Mouse (Mus musculus): Measurements from ENCODE around the gene Oas1a. TPM values are rescaled to one million over a fixed set of nuclear protein-coding genes. Genes with fewer than 3 reads are reported as not detected.
A peak's percentile ranks its signal among the peaks of the same experiment; 100 is the strongest.
"Not testable (repeated sequence)": the region's sequence is repeated elsewhere in the genome, so short reads cannot be mapped to it uniquely, and the experiment has no call there.

Oas1a gene
- polyA plus RNA-seq, 1 experiment, result 1.6 TPM

DNA sequence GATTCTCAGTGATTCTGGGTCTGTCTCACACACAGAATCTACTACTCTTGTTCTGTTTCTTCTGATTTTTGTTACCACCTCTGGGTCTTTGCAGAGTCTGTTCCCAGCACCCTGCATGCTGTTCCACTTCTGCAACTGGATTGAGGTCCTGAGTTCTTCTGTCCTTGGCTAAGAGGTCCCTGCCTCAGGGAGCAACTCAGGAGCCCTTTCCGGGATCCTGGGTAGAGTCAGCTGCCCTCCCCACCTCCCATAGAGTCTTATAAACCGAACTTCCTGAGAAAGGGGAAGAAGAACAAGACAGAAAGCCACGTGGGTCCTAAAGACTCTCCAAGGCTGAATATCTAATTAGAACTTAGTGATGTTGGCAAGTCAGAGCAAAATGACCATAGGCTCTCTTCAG is 16.3 kb downstream of the Oas1a start:
- 38% methylated on average over 3 of the region's 3 CpGs for WGBS
- TF ChIP-seq POLR2A (IDR thresholded peaks at IDR 0.05; ENCODE audit: borderline replicate concordance, insufficient read depth, low read length) (no peak), CTCF (IDR thresholded peaks at IDR 0.05; ENCODE audit: borderline replicate concordance, insufficient read depth, low read depth, low read length) (no peak)
- peaks cover 3% of the 10 kb centered on the region; the same call in 1 of the 2 replicates for H3K4me1 ChIP-seq (ENCODE audit: control insufficient read depth, insufficient read depth, low read length)
- no peaks in the 10 kb centered on the region for H3K27me3 ChIP-seq (ENCODE audit: control insufficient read depth, insufficient read depth, low read length)
- H3K27ac ChIP-seq (ENCODE audit: insufficient read depth, low read length), result no peak overlapping the region
- H3K4me3 ChIP-seq (replicated peaks; ENCODE audit: insufficient read depth, low read depth, low read length), result no peak overlapping the region
- no peak for DNase-seq

DNA sequence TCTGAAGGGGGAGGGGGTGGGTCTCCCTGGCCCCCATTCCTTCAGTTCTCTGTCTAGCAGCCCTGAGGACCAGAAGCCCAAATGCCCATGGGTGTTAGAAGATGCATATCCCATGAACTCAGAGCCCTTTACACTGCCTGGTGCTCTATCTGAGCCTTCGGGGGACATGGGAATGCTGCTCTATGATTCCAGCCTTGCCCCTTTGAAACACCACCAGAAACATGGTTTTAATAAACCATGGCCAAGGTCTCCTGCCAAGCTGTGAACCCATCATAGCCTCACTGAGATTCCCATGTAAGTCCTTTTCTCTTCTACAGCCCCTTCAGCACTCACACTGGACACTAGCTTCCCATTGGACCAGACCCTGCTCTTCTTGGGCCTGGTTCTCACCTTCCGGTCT is 17.3 kb downstream of the Oas1a start:
- 0 out of 2 replicates have a peak, but pooled peaks cover 3% of the 10 kb centered on the region for H3K4me1 ChIP-seq (ENCODE audit: control insufficient read depth, insufficient read depth, low read length)
- H3K4me3 ChIP-seq (replicated peaks; ENCODE audit: insufficient read depth, low read depth, low read length), result no peak overlapping the region
- no peaks in the 10 kb centered on the region for H3K27me3 ChIP-seq (ENCODE audit: control insufficient read depth, insufficient read depth, low read length)
- WGBS, result 94% methylated on average over 2 of the region's 2 CpGs
- TF ChIP-seq POLR2A (IDR thresholded peaks at IDR 0.05; ENCODE audit: borderline replicate concordance, insufficient read depth, low read length), result no peak
- no peak for TF ChIP-seq CTCF (IDR thresholded peaks at IDR 0.05; ENCODE audit: borderline replicate concordance, insufficient read depth, low read depth, low read length)
- DNase-seq, result no peak
- no peak overlapping the region for H3K27ac ChIP-seq (ENCODE audit: insufficient read depth, low read length)

DNA sequence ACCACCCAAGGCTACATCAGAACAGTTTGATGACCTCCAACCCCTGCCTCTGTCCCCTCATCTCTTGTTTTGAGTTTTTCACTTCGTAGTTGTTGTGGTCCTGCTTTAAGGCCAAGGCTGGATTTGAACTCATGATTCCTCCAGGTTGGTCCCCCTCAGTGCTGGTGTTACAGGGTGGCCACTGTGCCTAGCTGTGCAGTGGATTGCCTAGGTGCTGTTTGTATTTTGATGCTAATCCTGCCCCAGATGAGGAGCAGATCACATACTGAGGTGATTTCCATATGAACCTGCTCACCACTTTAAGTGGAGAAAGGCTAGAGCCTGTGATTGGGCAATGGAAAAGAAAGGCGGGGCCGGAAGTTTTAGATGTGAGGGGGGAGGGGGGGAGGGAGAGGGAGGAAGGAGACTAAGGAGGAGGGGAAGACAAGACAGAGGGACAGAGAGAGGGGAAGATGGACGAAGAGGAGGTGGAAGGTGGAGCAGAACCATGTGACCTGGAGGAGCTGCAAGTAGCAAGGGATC is 19.0 kb downstream of the Oas1a start:
- not testable (repeated sequence) for H3K4me1 ChIP-seq (ENCODE audit: control insufficient read depth, insufficient read depth, low read length); H3K4me3 ChIP-seq (replicated peaks; ENCODE audit: insufficient read depth, low read depth, low read length); H3K27ac ChIP-seq (ENCODE audit: insufficient read depth, low read length); DNase-seq; H3K27me3 ChIP-seq (ENCODE audit: control insufficient read depth, insufficient read depth, low read length)
- 51% methylated on average over 4 of the region's 4 CpGs for WGBS

DNA sequence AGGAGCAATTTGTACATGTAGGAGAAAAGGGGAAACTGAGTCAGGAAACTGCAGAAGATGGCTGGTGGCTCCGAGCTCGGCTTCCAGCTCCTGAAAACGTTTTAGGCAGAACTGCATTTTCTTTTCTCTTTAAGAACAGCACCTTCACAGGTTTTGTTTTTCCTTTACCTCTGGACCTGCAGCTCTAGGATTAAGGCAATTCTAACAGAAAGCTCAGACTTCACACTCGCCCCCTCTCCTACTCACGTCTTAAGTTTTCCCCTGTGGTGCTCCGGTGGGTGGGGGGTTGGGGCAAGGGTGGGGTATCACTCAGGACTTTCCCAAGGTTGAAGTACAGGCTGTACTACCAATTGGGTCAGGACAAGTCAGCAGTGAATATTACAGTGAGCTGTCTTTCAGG is 19.5 kb downstream of the Oas1a start:
- no peaks in the 10 kb centered on the region for H3K4me1 ChIP-seq (ENCODE audit: control insufficient read depth, insufficient read depth, low read length)
- H3K4me3 ChIP-seq (replicated peaks; ENCODE audit: insufficient read depth, low read depth, low read length), result no peak overlapping the region
- WGBS, result 70% methylated on average over 6 of the region's 6 CpGs
- no peaks in the 10 kb centered on the region for H3K27me3 ChIP-seq (ENCODE audit: control insufficient read depth, insufficient read depth, low read length)
- TF ChIP-seq CTCF (IDR thresholded peaks at IDR 0.05; ENCODE audit: borderline replicate concordance, insufficient read depth, low read depth, low read length) (no peak), POLR2A (IDR thresholded peaks at IDR 0.05; ENCODE audit: borderline replicate concordance, insufficient read depth, low read length) (no peak)
- no peak for DNase-seq
- no peak overlapping the region for H3K27ac ChIP-seq (ENCODE audit: insufficient read depth, low read length)

DNA sequence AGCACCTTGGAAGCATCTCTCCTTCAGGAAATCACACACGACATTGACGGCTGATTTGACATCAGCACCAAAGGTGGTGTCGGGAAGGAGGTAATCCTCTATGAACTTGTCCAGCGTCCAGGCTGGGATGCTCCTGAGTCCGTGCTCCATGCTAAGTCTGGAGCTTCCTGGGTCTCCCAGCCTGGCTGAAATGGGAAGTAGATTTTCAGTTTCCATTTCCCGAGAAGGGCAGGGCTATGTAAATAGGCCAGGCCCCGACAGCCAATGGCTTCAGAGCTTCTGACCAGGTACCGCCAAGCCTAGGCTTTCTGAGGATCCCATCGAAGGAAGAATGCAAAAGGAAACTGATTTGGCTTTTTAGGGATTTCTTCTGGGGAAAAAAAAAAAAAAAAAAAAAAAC is 19.9 kb downstream of the Oas1a start, which contains the start of gene Oas1g:
Gene Oas1g (minus strand): TSS at position 201 of the 400 bp plus-strand sequence.
- H3K27ac ChIP-seq (ENCODE audit: insufficient read depth, low read length); H3K4me3 ChIP-seq (replicated peaks; ENCODE audit: insufficient read depth, low read depth, low read length); H3K4me1 ChIP-seq (ENCODE audit: control insufficient read depth, insufficient read depth, low read length); H3K27me3 ChIP-seq (ENCODE audit: control insufficient read depth, insufficient read depth, low read length); DNase-seq: not testable (repeated sequence)
- 58% methylated on average over 5 of the region's 9 CpGs for WGBS

DNA sequence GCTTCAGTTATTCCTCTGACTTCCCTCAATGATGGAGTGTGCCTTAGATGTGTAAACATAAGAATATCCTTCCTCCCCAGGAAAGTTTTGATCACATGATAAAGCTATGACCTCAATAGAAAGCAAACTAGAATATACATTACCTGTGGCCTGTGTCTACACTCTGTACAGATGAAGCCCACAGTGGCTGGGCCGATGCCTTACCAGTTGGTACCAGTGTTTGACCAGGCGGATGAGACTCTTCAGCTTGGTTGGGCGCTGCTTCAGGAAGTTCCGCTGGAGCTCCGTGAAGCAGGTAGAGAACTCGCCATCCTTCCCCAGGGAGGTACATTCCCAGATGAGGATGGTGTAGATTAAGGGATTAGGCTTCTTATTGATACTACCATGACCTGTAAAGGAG is 25.6 kb downstream of the Oas1a start:
- not testable (repeated sequence) for H3K4me3 ChIP-seq (replicated peaks; ENCODE audit: insufficient read depth, low read depth, low read length); H3K4me1 ChIP-seq (ENCODE audit: control insufficient read depth, insufficient read depth, low read length); H3K27me3 ChIP-seq (ENCODE audit: control insufficient read depth, insufficient read depth, low read length); DNase-seq; H3K27ac ChIP-seq (ENCODE audit: insufficient read depth, low read length)
- WGBS, result 91% methylated on average over 6 of the region's 6 CpGs

DNA sequence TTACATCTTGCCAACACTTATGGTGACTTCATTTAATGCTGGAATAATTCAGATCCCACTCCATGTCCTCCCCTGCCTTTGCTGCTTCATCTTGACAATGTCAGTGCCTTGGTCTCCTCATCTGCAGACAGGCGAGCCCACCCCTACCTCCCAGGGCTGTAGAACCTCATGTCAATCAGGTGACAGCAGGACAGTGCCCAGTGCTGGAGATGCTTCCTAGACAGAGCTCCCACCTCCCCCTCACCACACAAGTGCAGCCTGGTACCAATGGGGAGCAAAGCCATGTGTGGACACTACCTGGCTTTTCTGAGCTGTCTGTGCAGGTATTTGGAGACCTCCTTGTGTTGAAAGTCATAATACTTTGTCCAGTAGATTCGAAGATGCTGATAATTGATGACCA is 28.5 kb downstream of the Oas1a start:
- 86% methylated on average over 2 of the region's 2 CpGs for WGBS
- not testable (repeated sequence) for H3K4me3 ChIP-seq (replicated peaks; ENCODE audit: insufficient read depth, low read depth, low read length)
- peaks cover 18% of the 10 kb centered on the region for H3K4me1 ChIP-seq (ENCODE audit: control insufficient read depth, insufficient read depth, low read length)

DNA sequence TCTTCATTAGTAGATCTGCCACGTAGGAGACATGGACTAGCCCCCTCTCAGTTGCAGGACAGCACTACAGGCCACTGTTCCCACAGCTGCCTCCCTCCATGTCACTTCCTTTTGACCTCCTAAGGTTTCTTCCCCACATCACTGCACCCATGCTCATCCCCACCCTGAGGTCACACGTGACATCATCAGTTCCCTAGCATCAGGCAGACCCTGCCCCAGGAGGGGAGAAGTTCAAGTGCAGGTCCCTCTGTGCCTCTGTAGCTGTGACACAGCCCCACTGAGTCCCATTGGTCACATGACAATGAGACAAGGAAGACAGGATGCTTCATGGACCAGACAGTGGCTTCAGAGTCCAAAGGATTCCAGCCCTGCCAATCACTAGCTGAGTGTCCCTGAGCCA is 29.9 kb downstream of the Oas1a start:
- H3K27me3 ChIP-seq (ENCODE audit: control insufficient read depth, insufficient read depth, low read length); DNase-seq; H3K27ac ChIP-seq (ENCODE audit: insufficient read depth, low read length); H3K4me3 ChIP-seq (replicated peaks; ENCODE audit: insufficient read depth, low read depth, low read length): not testable (repeated sequence)
- H3K4me1 ChIP-seq (ENCODE audit: control insufficient read depth, insufficient read depth, low read length), result peaks cover 19% of the 10 kb centered on the region
- WGBS, result 98% methylated on average over 2 of the region's 2 CpGs

More for the DNA sequence above, 28.5 kb downstream of the Oas1a start:
- not testable (repeated sequence) for DNase-seq; H3K27ac ChIP-seq (ENCODE audit: insufficient read depth, low read length); H3K27me3 ChIP-seq (ENCODE audit: control insufficient read depth, insufficient read depth, low read length)

DNA sequence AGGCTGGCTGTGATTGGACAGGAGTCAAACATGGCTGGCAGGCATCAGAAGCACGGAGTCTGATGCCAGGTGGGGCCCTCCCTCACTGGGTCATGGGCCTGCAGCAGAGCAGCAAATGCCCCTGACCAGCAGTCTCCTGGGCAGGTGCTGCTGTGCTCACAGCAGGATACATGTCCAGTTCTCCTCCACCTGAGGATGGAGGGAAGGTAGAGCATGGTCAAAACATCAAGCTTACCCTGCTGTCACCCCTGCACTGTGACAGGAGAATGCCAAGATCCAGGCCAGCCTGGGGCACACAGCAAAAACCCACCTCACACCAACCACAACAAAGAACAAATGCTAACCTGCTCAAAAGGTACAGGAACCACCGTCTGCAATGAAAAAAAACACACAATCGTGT is 30.5 kb downstream of the Oas1a start:
- H3K4me3 ChIP-seq (replicated peaks; ENCODE audit: insufficient read depth, low read depth, low read length); H3K27me3 ChIP-seq (ENCODE audit: control insufficient read depth, insufficient read depth, low read length); H3K27ac ChIP-seq (ENCODE audit: insufficient read depth, low read length): not testable (repeated sequence)
- DNase-seq, result peak; percentile 31 to 34
- WGBS, result 65% methylated on average over 2 of the region's 3 CpGs
- peaks cover 22% of the 10 kb centered on the region for H3K4me1 ChIP-seq (ENCODE audit: control insufficient read depth, insufficient read depth, low read length)
